Mouse (Mus musculus): ENCODE measurements at regions not wholly inside any gene's neighbourhood (a gene's known extent, or its start where the extent isn't known, plus 50 kb on each side); places are given as distances from the start of the nearest gene placed in this dataset.

DNA sequence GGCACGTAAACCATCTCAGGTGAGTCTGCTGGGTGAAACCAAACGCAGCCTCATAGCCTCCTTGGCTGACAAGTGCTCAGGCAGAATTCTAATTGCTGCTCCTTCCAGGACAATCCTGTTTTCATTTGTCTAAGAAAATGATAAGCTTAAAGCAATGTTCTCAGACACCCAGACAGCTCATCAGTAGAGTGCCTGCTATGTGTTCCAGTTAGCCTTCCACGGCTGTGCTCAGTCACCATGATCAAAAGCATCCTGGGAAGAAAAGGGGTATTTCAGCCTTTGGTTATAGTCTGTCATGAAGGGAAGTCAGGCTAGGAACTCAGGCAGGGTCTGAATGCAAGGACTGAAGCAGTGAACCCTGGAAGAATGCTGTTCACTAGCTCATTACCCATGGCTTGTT is 71.8 kb upstream of the Mpped2 start:
- TF ChIP-seq CTCF (IDR thresholded peaks at IDR 0.05; ENCODE audit: low read depth) (no peak), EP300 (IDR thresholded peaks at IDR 0.05; ENCODE audit: low read depth) (no peak)
